38 mouse cellular contexts compared by ENCODE assay signal in genomic region chr10:60422756-60423155, GRCm38 (mm10). TPM values are rescaled to one million over a fixed set of nuclear protein-coding genes. Genes with fewer than 3 reads are reported as not detected.
"Had no signal": no experiment of that assay in that cellular context is flagged by ENCODE, and none has a peak within 500 bp of the region (broad histone marks: within the 10 kb centered on the region; RNA-seq: fewer than 3 reads in every experiment).

No protein-coding gene starts in this region.

- H3K36me3 ChIP-seq: heart, embryonic 12.5 days; heart, embryonic 13.5 days; heart, embryonic 15.5 days; hindbrain, embryonic 10.5 days; hindbrain, embryonic 12.5 days; hindbrain, embryonic 13.5 days; hindbrain, embryonic 15.5 days; intestine, embryonic 15.5 days; kidney, embryonic 15.5 days had no signal

- H3K27ac ChIP-seq: heart, embryonic 13.5 days; heart, embryonic 15.5 days; hindbrain, embryonic 10.5 days; hindbrain, embryonic 12.5 days; hindbrain, embryonic 13.5 days; hindbrain, embryonic 14.5 days; hindbrain, embryonic 15.5 days; hindbrain, postnatal 0 days; intestine, embryonic 15.5 days; kidney, embryonic 15.5 days; kidney, postnatal 0 days; layer of hippocampus, adult 2 months; left cerebral cortex, adult 2 months had no signal

- H3K4me2 ChIP-seq: heart, embryonic 11.5 days; heart, embryonic 12.5 days; heart, embryonic 13.5 days; heart, embryonic 15.5 days; hindbrain, embryonic 12.5 days; hindbrain, embryonic 13.5 days; hindbrain, embryonic 14.5 days; hindbrain, embryonic 15.5 days; intestine, embryonic 15.5 days; kidney, embryonic 15.5 days had no signal

- H3K9me3 ChIP-seq: hindbrain, embryonic 15.5 days; intestine, embryonic 15.5 days had no signal

- H3K9ac ChIP-seq: heart, embryonic 12.5 days; heart, embryonic 13.5 days; heart, embryonic 15.5 days; hindbrain, embryonic 12.5 days; hindbrain, embryonic 13.5 days; hindbrain, embryonic 14.5 days; hindbrain, embryonic 15.5 days; intestine, embryonic 15.5 days; kidney, embryonic 15.5 days had no signal

- H3K4me1 ChIP-seq: heart, embryonic 12.5 days; heart, embryonic 13.5 days; heart, embryonic 15.5 days; hindbrain, embryonic 10.5 days; hindbrain, embryonic 12.5 days; hindbrain, embryonic 13.5 days; hindbrain, embryonic 15.5 days; kidney, embryonic 15.5 days had no signal

- DNase-seq: heart, postnatal 10 days; heart, postnatal 14 days; heart, postnatal 36 days; heart, postnatal 4 days; kidney, adult 11 months; kidney, adult 18-20 months; kidney, adult 2 months; kidney, adult 8-10 months; kidney, adult 9 months; kidney, postnatal 10 days; kidney, postnatal 14 days; kidney, postnatal 25 days; kidney, postnatal 36 days; kidney, postnatal 4 days; layer of hippocampus, adult 9-11 months; layer of hippocampus, postnatal 36 days had no signal

- H3K4me3 ChIP-seq: heart, embryonic 12.5 days; heart, embryonic 13.5 days; heart, embryonic 15.5 days; hindbrain, embryonic 10.5 days; hindbrain, embryonic 12.5 days; hindbrain, embryonic 13.5 days; hindbrain, embryonic 15.5 days; intestine, embryonic 15.5 days; kidney, embryonic 15.5 days; layer of hippocampus, adult 2 months; left cerebral cortex, adult 2 months had no signal

- ATAC-seq: hindbrain, embryonic 16.5 days; inflammation-experienced regulatory T-cells, adult 6 months; intestine, embryonic 15.5 days had no signal

- H3K27me3 ChIP-seq: heart, embryonic 13.5 days; heart, embryonic 15.5 days; hindbrain, embryonic 12.5 days; hindbrain, embryonic 15.5 days; intestine, embryonic 15.5 days; kidney, embryonic 15.5 days had no signal

RNA-seq across cellular contexts. Expression of gene Gm17455, which starts 23.2 kb away (rescaled TPM):
- total RNA-seq: heart, postnatal 10 days; heart, postnatal 14 days; heart, postnatal 25 days; heart, postnatal 36 days; heart, postnatal 4 days; hematopoietic stem cell, adult 5-6 weeks; layer of hippocampus, adult 18-20 months; layer of hippocampus, adult 2 months; layer of hippocampus, postnatal 36 days; left cerebral cortex, adult 18-20 months; left cerebral cortex, adult 2 months had no signal
- polyA plus RNA-seq: heart, embryonic 14.5 days; kidney, adult 2 months had no signal
